Mouse (Mus musculus): ENCODE measurements around the gene Plppr3.

DNA sequence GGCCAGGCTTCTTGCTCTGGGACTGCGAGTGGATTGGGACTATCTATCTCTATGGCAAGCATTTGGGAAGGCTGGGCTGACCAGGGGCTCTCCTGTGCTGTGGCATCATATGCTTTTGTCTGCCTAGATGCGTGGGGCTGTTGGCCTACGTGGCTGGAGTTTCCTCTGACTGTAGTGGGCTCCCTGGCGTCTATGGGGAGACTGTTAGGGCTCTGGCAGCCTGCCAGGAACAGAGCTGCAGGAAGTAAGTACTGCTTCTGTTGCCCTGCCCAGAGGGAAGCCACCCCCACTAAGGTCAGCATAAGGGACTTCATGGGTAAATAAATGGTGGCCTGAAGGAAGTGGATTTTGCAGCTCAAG, 17.0 kb downstream of the Plppr3 start:
- TF ChIP-seq POLR2A (IDR thresholded peaks at IDR 0.05; ENCODE audit: low read depth, low read length): no peak
- no peak for TF ChIP-seq CTCF (IDR thresholded peaks at IDR 0.05; ENCODE audit: borderline replicate concordance, insufficient read depth, low read length)
